Mouse (Mus musculus) liver, embryonic 13.5 days (tissue): ENCODE results near the gene Zfhx3. TPM values are rescaled to one million over a fixed set of nuclear protein-coding genes. Genes with fewer than 3 reads are reported as not detected.

ENCODE experiments used
- ATAC-seq: fragments of 200-750 bp; cut with Nextera tagmentation; 2 replicates; pipeline ENCODE4 v1.8.0; 2017; ENCODE audit warnings: low read depth, mild to moderate bottlenecking, moderate number of reproducible peaks, moderate library complexity
- DNase-seq: peaks from one replicate; pipeline ENCODE4 v3.0.0; 2022
- H3K27ac ChIP-seq: fragments of 300-500 bp; sonication (generic); 2 replicates; pipeline ENCODE4 v1.5.1; 2015; ENCODE audit warnings: moderate library complexity, mild to moderate bottlenecking, inconsistent platforms
- H3K27me3 ChIP-seq: fragments of 300-500 bp; sonication (generic); 2 replicates; pipeline ENCODE4 v1.6.1; 2015; ENCODE audit warnings: mild to moderate bottlenecking, inconsistent platforms
- H3K36me3 ChIP-seq: fragments of 300-500 bp; sonication (generic); 2 replicates; pipeline ENCODE4 v1.6.1; 2015; ENCODE audit warnings: mild to moderate bottlenecking, inconsistent platforms
- H3K4me1 ChIP-seq: fragments of 300-500 bp; sonication (generic); replicated peaks from 2 replicates; pipeline ENCODE4 v1.6.1; 2015; ENCODE audit warnings: inconsistent platforms
- H3K4me2 ChIP-seq: fragments of 300-500 bp; sonication (generic); 2 replicates; pipeline ENCODE4 v1.6.1; 2015; ENCODE audit warnings: inconsistent platforms, mild to moderate bottlenecking, moderate library complexity
- H3K4me3 ChIP-seq: fragments of 300-500 bp; sonication (generic); replicated peaks from 2 replicates; pipeline ENCODE4 v1.5.1; 2015; ENCODE audit warnings: mild to moderate bottlenecking, inconsistent platforms
- H3K9ac ChIP-seq: fragments of 300-500 bp; sonication (generic); 2 replicates; pipeline ENCODE4 v1.6.1; 2015; ENCODE audit warnings: mild to moderate bottlenecking, inconsistent platforms
- H3K9me3 ChIP-seq: fragments of 300-500 bp; sonication (generic); replicated peaks from 2 replicates; pipeline ENCODE4 v1.6.1; 2016; ENCODE audit warnings: inconsistent platforms
- WGBS: fragments of 180-500 bp; shearing (Covaris S2); methylation state at CpG from one replicate; pipeline ENCODE4 v1.1.7; 2015; ENCODE audit not compliant: insufficient replicate concordance; 5-methylcytosine and 5-hydroxymethylcytosine counted together
- polyA plus RNA-seq: library from polyadenylated mRNA; unstranded; fragments of >200 nt; fragmentation: Nextera tagmentation; extraction: Ambion mirVana; gene quantifications from 2 replicates; pipeline ENCODE4 v1.2.1, GENCODE M21; 2015

Gene Zfhx3
- polyA plus RNA-seq, 1 experiment from 2014 or later, result 1.0 TPM

- ATAC-seq (no peak), DNase-seq (no peak)
Measured at GRCm38 (mm10) chr8:108369081-108369480, 426.6 kb downstream of the Zfhx3 start.

GRCm38 (mm10) chr8:108370731-108371130, 428.3 kb downstream of the Zfhx3 start:
- Histone ChIP-seq H3K9me3 (no peaks in the 10 kb centered on the region), H3K4me1 (no peaks in the 10 kb centered on the region), H3K27ac (no peak overlapping the region), H3K9ac (no peak overlapping the region), H3K27me3 (no peaks in the 10 kb centered on the region), H3K36me3 (no peaks in the 10 kb centered on the region), H3K4me2 (no peak overlapping the region), H3K4me3 (no peak overlapping the region)
- ATAC-seq (no peak), DNase-seq (no peak)
- whole genome bisulfite sequencing, result 70% methylated on average over 6 of the region's 6 CpGs

More at GRCm38 (mm10) chr8:108369081-108369480, 426.6 kb downstream of the Zfhx3 start:
- Histone ChIP-seq H3K27me3 (no peaks in the 10 kb centered on the region), H3K9ac (no peak overlapping the region), H3K4me1 (no peaks in the 10 kb centered on the region), H3K9me3 (no peaks in the 10 kb centered on the region), H3K27ac (no peak overlapping the region), H3K36me3 (no peaks in the 10 kb centered on the region), H3K4me2 (no peak overlapping the region), H3K4me3 (no peak overlapping the region)
- 40% methylated on average over 6 of the region's 6 CpGs for WGBS

- DNase-seq (no peak), ATAC-seq (no peak)
- H3K4me2 ChIP-seq, result no peak overlapping the region
- H3K4me3 ChIP-seq, result no peak overlapping the region
- no peaks in the 10 kb centered on the region for H3K36me3 ChIP-seq
- H3K27me3 ChIP-seq, result no peaks in the 10 kb centered on the region
- WGBS, result 47% methylated on average over 7 of the region's 7 CpGs
- no peaks in the 10 kb centered on the region for H3K4me1 ChIP-seq
- no peaks in the 10 kb centered on the region for H3K9me3 ChIP-seq
- no peak overlapping the region for H3K9ac ChIP-seq
- H3K27ac ChIP-seq, result no peak overlapping the region
Measured at GRCm38 (mm10) chr8:108373046-108373445, 430.6 kb downstream of the Zfhx3 start.

GRCm38 (mm10) chr8:108378036-108378435, 435.6 kb downstream of the Zfhx3 start:
- 79% methylated on average over 2 of the region's 2 CpGs for WGBS

GRCm38 (mm10) chr8:108383121-108383520, 440.7 kb downstream of the Zfhx3 start:
- H3K27ac ChIP-seq, result no peak overlapping the region
- ATAC-seq (no peak), DNase-seq (no peak)
- no peak overlapping the region for H3K4me3 ChIP-seq
- 55% methylated on average over 4 of the region's 4 CpGs for WGBS
- H3K9me3 ChIP-seq, result no peaks in the 10 kb centered on the region
- H3K4me2 ChIP-seq, result no peak overlapping the region
- no peaks in the 10 kb centered on the region for H3K27me3 ChIP-seq
- no peaks in the 10 kb centered on the region for H3K36me3 ChIP-seq
- no peak overlapping the region for H3K9ac ChIP-seq
- no peaks in the 10 kb centered on the region; the same call in 1 of the 2 replicates for H3K4me1 ChIP-seq

More at GRCm38 (mm10) chr8:108378036-108378435, 435.6 kb downstream of the Zfhx3 start:
- no peak for ATAC-seq
- Histone ChIP-seq H3K9me3 (no peaks in the 10 kb centered on the region), H3K36me3 (no peaks in the 10 kb centered on the region), H3K4me1 (no peaks in the 10 kb centered on the region), H3K4me2 (no peak overlapping the region), H3K27ac (no peak overlapping the region), H3K4me3 (no peak overlapping the region), H3K27me3 (no peaks in the 10 kb centered on the region), H3K9ac (no peak overlapping the region)
- DNase-seq, result no peak

GRCm38 (mm10) chr8:108387160-108387912, 444.9 kb downstream of the Zfhx3 start:
- 0 out of 2 replicates have a peak, but pooled peaks have one; percentile 29 for ATAC-seq
- DNase-seq, result peak; percentile 4
- Histone ChIP-seq H3K36me3 (no peaks in the 10 kb centered on the region), H3K4me2 (0 out of 2 replicates have a peak overlapping the region, but pooled peaks have one; percentile 10), H3K4me3 (no peak overlapping the region), H3K4me1 (no peaks in the 10 kb centered on the region; the same call in 1 of the 2 replicates), H3K27me3 (no peaks in the 10 kb centered on the region), H3K9me3 (no peaks in the 10 kb centered on the region), H3K27ac (no peak overlapping the region), H3K9ac (no peak overlapping the region)
- WGBS, result 33% methylated on average over 22 of the region's 22 CpGs

- Histone ChIP-seq H3K9ac (no peak overlapping the region), H3K36me3 (no peaks in the 10 kb centered on the region), H3K9me3 (no peaks in the 10 kb centered on the region), H3K4me1 (peaks cover 2% of the 10 kb centered on the region; the same call in 1 of the 2 replicates), H3K27me3 (no peaks in the 10 kb centered on the region), H3K4me2 (no peak overlapping the region), H3K27ac (no peak overlapping the region), H3K4me3 (no peak overlapping the region)
- 59% methylated on average over 8 of the region's 8 CpGs for whole genome bisulfite sequencing
- DNase-seq (no peak), ATAC-seq (no peak)
Measured at GRCm38 (mm10) chr8:108387913-108388274, 445.4 kb downstream of the Zfhx3 start.

GRCm38 (mm10) chr8:108392909-108393308, 450.5 kb downstream of the Zfhx3 start:
- Histone ChIP-seq H3K4me2 (no peak overlapping the region), H3K9me3 (no peaks in the 10 kb centered on the region), H3K4me3 (no peak overlapping the region), H3K27ac (no peak overlapping the region), H3K4me1 (0 out of 2 replicates have a peak, but pooled peaks cover 4% of the 10 kb centered on the region), H3K27me3 (no peaks in the 10 kb centered on the region), H3K9ac (no peak overlapping the region), H3K36me3 (no peaks in the 10 kb centered on the region)
- 25% methylated on average over 9 of the region's 9 CpGs for WGBS
- ATAC-seq, result no peak
- DNase-seq, result peak; percentile 3

- no peak for DNase-seq
Measured at GRCm38 (mm10) chr8:108402149-108402548, 459.7 kb downstream of the Zfhx3 start.

GRCm38 (mm10) chr8:108406716-108407494, 464.5 kb downstream of the Zfhx3 start:
- Histone ChIP-seq H3K36me3 (no peaks in the 10 kb centered on the region), H3K4me2 (no peak overlapping the region), H3K9me3 (no peaks in the 10 kb centered on the region), H3K4me3 (no peak overlapping the region), H3K27ac (no peak overlapping the region), H3K27me3 (no peaks in the 10 kb centered on the region), H3K4me1 (peaks cover 5% of the 10 kb centered on the region; the same call in 1 of the 2 replicates), H3K9ac (no peak overlapping the region)
- WGBS, result 45% methylated on average over 25 of the region's 25 CpGs
- DNase-seq (no peak), ATAC-seq (no peak)

More at GRCm38 (mm10) chr8:108402149-108402548, 459.7 kb downstream of the Zfhx3 start:
- WGBS, result 39% methylated on average over 9 of the region's 9 CpGs
- Histone ChIP-seq H3K4me1 (peaks cover 8% of the 10 kb centered on the region; the same call in 1 of the 2 replicates), H3K4me2 (no peak overlapping the region), H3K9me3 (no peaks in the 10 kb centered on the region), H3K27ac (no peak overlapping the region), H3K4me3 (no peak overlapping the region), H3K27me3 (no peaks in the 10 kb centered on the region), H3K9ac (no peak overlapping the region), H3K36me3 (no peaks in the 10 kb centered on the region)
- ATAC-seq, result no peak

GRCm38 (mm10) chr8:108419162-108419844, 476.9 kb downstream of the Zfhx3 start:
- no peak overlapping the region for H3K4me2 ChIP-seq
- ATAC-seq (no peak), DNase-seq (no peak)
- H3K4me1 ChIP-seq, result no peaks in the 10 kb centered on the region
- 71% methylated on average over 15 of the region's 15 CpGs for WGBS
- no peak overlapping the region for H3K9ac ChIP-seq
- H3K36me3 ChIP-seq, result no peaks in the 10 kb centered on the region
- H3K9me3 ChIP-seq, result no peaks in the 10 kb centered on the region
- H3K27ac ChIP-seq, result no peak overlapping the region
- H3K4me3 ChIP-seq, result no peak overlapping the region
- H3K27me3 ChIP-seq, result no peaks in the 10 kb centered on the region
